In genomic region chr11:68070086-68070485, GRCm38 (mm10) we compare ENCODE assay signal across 34 mouse cellular contexts.
"Had no signal": no experiment of that assay in that cellular context is flagged by ENCODE, and none has a peak within 500 bp of the region (broad histone marks: within the 10 kb centered on the region; RNA-seq: fewer than 3 reads in every experiment).

No protein-coding gene starts in this region.

- H3K9ac ChIP-seq: heart, embryonic 12.5 days; heart, embryonic 13.5 days; heart, embryonic 15.5 days; hindbrain, embryonic 12.5 days; hindbrain, embryonic 13.5 days; hindbrain, embryonic 14.5 days; hindbrain, embryonic 15.5 days; intestine, embryonic 15.5 days; kidney, embryonic 15.5 days had no signal

- H3K4me1 ChIP-seq: heart, embryonic 10.5 days had no signal

- ATAC-seq: hindbrain, embryonic 16.5 days; hindbrain, postnatal 0 days; inflammation-experienced regulatory T-cells, adult 6 months; intestine, embryonic 15.5 days; intestine, embryonic 16.5 days; intestine, postnatal 0 days had no signal

- H3K36me3 ChIP-seq: heart, embryonic 10.5 days; heart, embryonic 12.5 days; heart, embryonic 13.5 days; heart, embryonic 15.5 days; hindbrain, embryonic 10.5 days; hindbrain, embryonic 12.5 days; hindbrain, embryonic 13.5 days; hindbrain, embryonic 15.5 days; intestine, embryonic 15.5 days; kidney, embryonic 15.5 days had no signal

- H3K27ac ChIP-seq: heart, embryonic 10.5 days; heart, embryonic 13.5 days; heart, embryonic 15.5 days; hindbrain, embryonic 10.5 days; hindbrain, embryonic 12.5 days; hindbrain, embryonic 13.5 days; hindbrain, embryonic 14.5 days; hindbrain, embryonic 15.5 days; hindbrain, postnatal 0 days; intestine, embryonic 15.5 days; kidney, embryonic 15.5 days; kidney, postnatal 0 days; layer of hippocampus, adult 2 months had no signal

- H3K27me3 ChIP-seq: heart, embryonic 12.5 days; heart, embryonic 13.5 days; heart, embryonic 15.5 days; hindbrain, embryonic 12.5 days; hindbrain, embryonic 13.5 days; hindbrain, embryonic 15.5 days; intestine, embryonic 15.5 days; kidney, embryonic 15.5 days had no signal

- H3K9me3 ChIP-seq: heart, embryonic 10.5 days; heart, embryonic 12.5 days; heart, embryonic 13.5 days; heart, embryonic 15.5 days; hindbrain, embryonic 10.5 days; hindbrain, embryonic 12.5 days; hindbrain, embryonic 13.5 days; hindbrain, embryonic 15.5 days; intestine, embryonic 15.5 days; kidney, embryonic 15.5 days had no signal

- H3K4me3 ChIP-seq: heart, embryonic 10.5 days; heart, embryonic 12.5 days; heart, embryonic 13.5 days; heart, embryonic 15.5 days; hindbrain, embryonic 10.5 days; hindbrain, embryonic 12.5 days; hindbrain, embryonic 13.5 days; hindbrain, embryonic 15.5 days; intestine, embryonic 15.5 days; kidney, embryonic 15.5 days; layer of hippocampus, adult 2 months had no signal

- H3K4me2 ChIP-seq: heart, embryonic 11.5 days; heart, embryonic 12.5 days; heart, embryonic 13.5 days; heart, embryonic 15.5 days; hindbrain, embryonic 12.5 days; hindbrain, embryonic 13.5 days; hindbrain, embryonic 14.5 days; hindbrain, embryonic 15.5 days; intestine, embryonic 15.5 days; kidney, embryonic 15.5 days had no signal

- DNase-seq: heart, postnatal 10 days; heart, postnatal 14 days; heart, postnatal 36 days; heart, postnatal 4 days; kidney, adult 11 months; kidney, adult 18-20 months; kidney, adult 2 months; kidney, adult 8-10 months; kidney, postnatal 10 days; kidney, postnatal 14 days; kidney, postnatal 25 days; kidney, postnatal 36 days; kidney, postnatal 4 days; layer of hippocampus, adult 9-11 months; layer of hippocampus, postnatal 36 days had no signal
